Mouse (Mus musculus): ENCODE results near the gene Bcar1. TPM values are rescaled to one million over a fixed set of nuclear protein-coding genes. Genes with fewer than 3 reads are reported as not detected.

The Bcar1 gene
- polyA plus RNA-seq, 1 experiment from 2014 or later, result 47.6 TPM

GRCm38 (mm10) chr8:111758817-111759216 is 15.2 kb upstream of the Bcar1 start:
- Histone ChIP-seq H3K9me3 (ENCODE audit: control insufficient read depth, low read length) (no peaks in the 10 kb centered on the region), H3K4me2 (ENCODE audit: low read depth, low read length) (no peak overlapping the region), H3K27ac (ENCODE audit: low read depth, low read length) (no peak overlapping the region), H3K4me3 (ENCODE audit: low read depth, low read length) (no peak overlapping the region), H3K9ac (replicated peaks; ENCODE audit: low read depth, low read length) (no peak overlapping the region), H3K36me3 (ENCODE audit: control insufficient read depth, insufficient read depth, low read length) (no peaks in the 10 kb centered on the region), H3K4me1 (ENCODE audit: control insufficient read depth, insufficient read depth, low read length) (no peaks in the 10 kb centered on the region), H3K27me3 (ENCODE audit: control insufficient read depth, insufficient read depth, low read length) (no peaks in the 10 kb centered on the region)
- no peak for ATAC-seq (ENCODE audit: low read depth)
- WGBS, result 91% methylated on average over 5 of the region's 5 CpGs

- ATAC-seq (ENCODE audit: low read depth), result no peak
- H3K9ac ChIP-seq (replicated peaks; ENCODE audit: low read depth, low read length), result no peak overlapping the region
- H3K4me1 ChIP-seq (ENCODE audit: control insufficient read depth, insufficient read depth, low read length), result no peaks in the 10 kb centered on the region
- no peak overlapping the region for H3K27ac ChIP-seq (ENCODE audit: low read depth, low read length)
- no peaks in the 10 kb centered on the region for H3K9me3 ChIP-seq (ENCODE audit: control insufficient read depth, low read length)
- H3K4me2 ChIP-seq (ENCODE audit: low read depth, low read length), result no peak overlapping the region
- H3K27me3 ChIP-seq (ENCODE audit: control insufficient read depth, insufficient read depth, low read length), result no peaks in the 10 kb centered on the region
- 92% methylated on average over 9 of the region's 9 CpGs for WGBS
- H3K4me3 ChIP-seq (ENCODE audit: low read depth, low read length), result no peak overlapping the region
- H3K36me3 ChIP-seq (ENCODE audit: control insufficient read depth, insufficient read depth, low read length), result no peaks in the 10 kb centered on the region
Observed at GRCm38 (mm10) chr8:111757599-111757998, 14.0 kb upstream of the Bcar1 start.

DNA sequence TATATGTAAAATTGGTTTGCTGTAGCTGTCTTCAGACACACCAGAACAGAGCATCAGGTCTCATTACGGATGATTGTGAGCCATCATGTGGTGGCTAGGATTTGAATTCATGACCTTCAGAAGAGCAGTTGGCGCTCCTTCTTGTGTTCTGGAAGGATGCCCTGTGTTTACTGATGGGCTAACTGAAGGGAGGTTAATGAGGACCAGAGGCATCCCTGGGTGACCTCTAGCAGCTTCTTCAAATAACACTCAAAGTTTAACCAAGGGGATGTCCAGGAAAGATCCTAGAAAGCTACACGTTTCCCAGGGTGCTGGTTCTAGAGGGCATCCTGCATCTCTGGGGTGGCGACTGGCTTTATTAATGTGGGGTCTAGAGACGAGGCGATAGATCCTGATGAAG is 11.1 kb upstream of the Bcar1 start:
- 92% methylated on average over 6 of the region's 6 CpGs for WGBS
- Histone ChIP-seq H3K9ac (replicated peaks; ENCODE audit: low read depth, low read length) (no peak overlapping the region), H3K9me3 (ENCODE audit: control insufficient read depth, low read length) (no peaks in the 10 kb centered on the region), H3K4me3 (ENCODE audit: low read depth, low read length) (no peak overlapping the region), H3K4me2 (ENCODE audit: low read depth, low read length) (no peak overlapping the region), H3K27me3 (ENCODE audit: control insufficient read depth, insufficient read depth, low read length) (no peaks in the 10 kb centered on the region), H3K4me1 (ENCODE audit: control insufficient read depth, insufficient read depth, low read length) (no peaks in the 10 kb centered on the region), H3K27ac (ENCODE audit: low read depth, low read length) (no peak overlapping the region), H3K36me3 (ENCODE audit: control insufficient read depth, insufficient read depth, low read length) (no peaks in the 10 kb centered on the region)
- no peak for ATAC-seq (ENCODE audit: low read depth)

DNA sequence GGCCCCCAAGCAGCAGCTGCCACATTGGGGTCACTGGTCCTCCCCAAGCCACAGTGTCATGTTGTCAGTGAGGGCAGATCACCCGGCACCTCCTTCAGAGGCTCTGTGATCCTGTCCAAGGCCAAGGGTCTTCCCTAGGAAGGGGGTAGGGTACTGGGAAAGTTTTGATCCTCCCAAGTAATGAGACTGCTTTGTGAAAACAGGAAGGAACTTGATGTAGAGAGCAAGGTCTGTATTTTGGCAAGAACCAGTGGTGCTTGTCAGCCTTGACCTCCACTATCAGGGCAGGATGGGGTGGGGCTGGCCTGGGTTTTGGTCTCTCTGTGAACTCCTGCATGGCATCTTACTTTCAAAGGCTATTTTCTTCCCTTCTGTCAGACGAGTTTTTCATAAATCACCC is 10.5 kb upstream of the Bcar1 start:
- no peak for ATAC-seq (ENCODE audit: low read depth)
- Histone ChIP-seq H3K27ac (ENCODE audit: low read depth, low read length) (no peak overlapping the region), H3K4me3 (ENCODE audit: low read depth, low read length) (no peak overlapping the region), H3K36me3 (ENCODE audit: control insufficient read depth, insufficient read depth, low read length) (no peaks in the 10 kb centered on the region), H3K4me1 (ENCODE audit: control insufficient read depth, insufficient read depth, low read length) (no peaks in the 10 kb centered on the region), H3K9me3 (ENCODE audit: control insufficient read depth, low read length) (no peaks in the 10 kb centered on the region), H3K27me3 (ENCODE audit: control insufficient read depth, insufficient read depth, low read length) (no peaks in the 10 kb centered on the region), H3K4me2 (ENCODE audit: low read depth, low read length) (no peak overlapping the region), H3K9ac (replicated peaks; ENCODE audit: low read depth, low read length) (no peak overlapping the region)
- 57% methylated on average over 2 of the region's 2 CpGs for WGBS

GRCm38 (mm10) chr8:111748766-111749165 is 5.2 kb upstream of the Bcar1 start:
- Histone ChIP-seq H3K27ac (ENCODE audit: low read depth, low read length) (no peak overlapping the region), H3K36me3 (ENCODE audit: control insufficient read depth, insufficient read depth, low read length) (no peaks in the 10 kb centered on the region), H3K27me3 (ENCODE audit: control insufficient read depth, insufficient read depth, low read length) (no peaks in the 10 kb centered on the region), H3K9ac (replicated peaks; ENCODE audit: low read depth, low read length) (no peak overlapping the region), H3K4me2 (ENCODE audit: low read depth, low read length) (no peak overlapping the region), H3K4me3 (ENCODE audit: low read depth, low read length) (no peak overlapping the region), H3K4me1 (ENCODE audit: control insufficient read depth, insufficient read depth, low read length) (peaks cover 20% of the 10 kb centered on the region), H3K9me3 (ENCODE audit: control insufficient read depth, low read length) (no peaks in the 10 kb centered on the region)
- WGBS, result 59% methylated on average over 6 of the region's 6 CpGs
- no peak for ATAC-seq (ENCODE audit: low read depth)

DNA sequence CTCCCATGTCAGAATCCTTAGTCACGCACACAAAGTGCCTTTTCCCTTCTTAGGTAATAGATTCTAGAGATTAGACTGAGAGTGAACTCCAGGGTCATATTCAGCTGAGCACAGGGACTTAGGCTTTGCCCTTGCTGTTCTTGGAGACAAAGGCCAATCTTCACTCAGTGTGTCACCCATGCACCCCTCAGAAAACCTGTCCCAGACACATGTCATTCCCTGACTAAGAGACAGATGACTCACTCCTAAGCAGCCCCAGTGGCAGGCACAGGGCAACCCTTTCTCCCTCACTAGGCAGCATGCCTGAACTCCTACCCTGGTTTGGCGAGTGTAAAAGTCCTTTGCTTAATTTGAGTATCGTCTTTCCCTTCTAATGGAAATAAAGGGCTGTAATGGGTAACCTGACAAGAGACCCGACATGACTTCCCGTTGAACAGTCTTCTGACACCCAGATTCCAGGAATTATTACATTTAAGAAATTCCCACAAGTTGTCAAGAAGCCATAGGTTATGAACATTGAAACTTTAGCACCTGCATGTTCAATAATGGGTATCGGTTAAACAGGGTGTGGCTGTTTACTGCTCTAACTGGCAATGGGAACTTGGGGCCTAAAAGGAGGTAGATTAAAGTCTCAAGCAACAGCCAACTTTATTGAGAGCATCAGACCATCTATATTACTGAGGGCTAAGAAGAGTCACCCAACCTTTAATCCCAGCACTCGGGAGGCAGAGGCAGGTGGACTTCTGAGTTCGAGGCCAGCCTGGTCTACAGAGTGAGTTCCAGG is 4.4 kb upstream of the Bcar1 start:
- H3K9ac ChIP-seq (replicated peaks; ENCODE audit: low read depth, low read length), result no peak overlapping the region
- no peak overlapping the region for H3K4me3 ChIP-seq (ENCODE audit: low read depth, low read length)
- H3K4me2 ChIP-seq (ENCODE audit: low read depth, low read length), result no peak overlapping the region
- ATAC-seq (ENCODE audit: low read depth), result no peak
- no peaks in the 10 kb centered on the region for H3K27me3 ChIP-seq (ENCODE audit: control insufficient read depth, insufficient read depth, low read length)
- 85% methylated on average over 8 of the region's 8 CpGs for WGBS
- H3K4me1 ChIP-seq (ENCODE audit: control insufficient read depth, insufficient read depth, low read length), result peaks cover 20% of the 10 kb centered on the region
- H3K36me3 ChIP-seq (ENCODE audit: control insufficient read depth, insufficient read depth, low read length), result no peaks in the 10 kb centered on the region
- H3K27ac ChIP-seq (ENCODE audit: low read depth, low read length), result no peak overlapping the region
- no peaks in the 10 kb centered on the region for H3K9me3 ChIP-seq (ENCODE audit: control insufficient read depth, low read length)

GRCm38 (mm10) chr8:111746582-111747465 is 3.2 kb upstream of the Bcar1 start:
- Histone ChIP-seq H3K36me3 (ENCODE audit: control insufficient read depth, insufficient read depth, low read length) (no peaks in the 10 kb centered on the region), H3K9me3 (ENCODE audit: control insufficient read depth, low read length) (no peaks in the 10 kb centered on the region), H3K9ac (replicated peaks; ENCODE audit: low read depth, low read length) (no peak overlapping the region), H3K4me2 (ENCODE audit: low read depth, low read length) (no peak overlapping the region), H3K4me3 (ENCODE audit: low read depth, low read length) (no peak overlapping the region), H3K4me1 (ENCODE audit: control insufficient read depth, insufficient read depth, low read length) (peaks cover 33% of the 10 kb centered on the region), H3K27me3 (ENCODE audit: control insufficient read depth, insufficient read depth, low read length) (no peaks in the 10 kb centered on the region), H3K27ac (ENCODE audit: low read depth, low read length) (no peak overlapping the region)
- ATAC-seq (ENCODE audit: low read depth), result no peak
- 79% methylated on average over 13 of the region's 13 CpGs for WGBS

DNA sequence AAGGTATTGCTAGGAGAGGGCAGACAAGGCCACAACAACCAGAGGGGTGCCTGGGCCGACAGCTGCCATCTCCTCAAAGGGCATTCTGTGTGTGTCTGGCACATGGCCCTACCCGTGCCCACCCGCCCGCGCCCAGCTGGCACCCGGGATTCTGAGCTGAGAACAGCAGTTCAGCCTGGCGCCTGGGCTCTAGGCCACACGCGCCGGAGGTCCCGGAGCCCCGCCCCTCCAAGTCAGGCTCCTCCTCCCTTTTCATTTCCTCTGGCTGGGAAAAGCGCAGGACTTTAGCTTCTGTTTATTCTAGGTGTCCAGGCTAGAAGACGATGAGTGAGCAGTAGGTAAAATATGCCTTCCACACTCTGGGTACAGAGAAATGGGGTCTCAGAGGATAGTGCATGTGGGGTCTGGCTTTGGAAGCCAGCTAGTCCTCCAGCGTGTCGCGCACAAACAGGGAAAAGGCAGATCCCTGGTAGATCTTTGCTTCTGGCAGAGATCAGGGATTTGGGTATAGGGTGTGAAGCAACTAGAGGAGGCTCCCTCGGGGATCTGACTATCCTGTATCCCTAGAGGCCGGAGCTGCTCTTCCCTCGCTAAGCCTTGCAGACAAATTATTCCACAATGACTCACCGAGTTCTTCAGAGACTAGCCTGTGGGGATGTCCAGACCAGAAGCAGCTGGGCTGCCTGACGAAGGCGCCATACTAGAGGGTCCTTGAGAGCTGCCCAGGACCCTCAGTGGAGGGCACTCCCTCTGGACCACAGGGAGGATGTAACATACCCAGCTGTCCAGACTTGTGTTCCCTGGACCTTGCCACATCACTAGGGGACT is 2.2 kb upstream of the Bcar1 start:
- WGBS, result 3% methylated on average over 23 of the region's 23 CpGs
- H3K27ac ChIP-seq (ENCODE audit: low read depth, low read length), result peak overlapping the region; percentile 17; the same call in 1 of the 2 replicates
- H3K4me2 ChIP-seq (ENCODE audit: low read depth, low read length), result peak overlapping the region; percentile 33
- H3K27me3 ChIP-seq (ENCODE audit: control insufficient read depth, insufficient read depth, low read length), result no peaks in the 10 kb centered on the region
- H3K4me1 ChIP-seq (ENCODE audit: control insufficient read depth, insufficient read depth, low read length), result peaks cover 43% of the 10 kb centered on the region
- 0 out of 2 replicates have a peak overlapping the region, but pooled peaks have one; percentile 5 for H3K4me3 ChIP-seq (ENCODE audit: low read depth, low read length)
- ATAC-seq (ENCODE audit: low read depth), result peak; percentile 75
- H3K9ac ChIP-seq (replicated peaks; ENCODE audit: low read depth, low read length), result no peak overlapping the region; the same call in 1 of the 2 replicates
- H3K36me3 ChIP-seq (ENCODE audit: control insufficient read depth, insufficient read depth, low read length), result no peaks in the 10 kb centered on the region
- H3K9me3 ChIP-seq (ENCODE audit: control insufficient read depth, low read length), result no peaks in the 10 kb centered on the region
